In genomic region chr3:115772676-115773075, GRCm38 (mm10) we compare ENCODE assay signal across 23 mouse cellular contexts.
"Had no signal": no experiment of that assay in that cellular context is flagged by ENCODE, and none has a peak within 500 bp of the region (broad histone marks: within the 10 kb centered on the region; RNA-seq: fewer than 3 reads in every experiment).

No protein-coding gene starts in this region.

- DNase-seq: kidney, postnatal 25 days; layer of hippocampus, adult 9-11 months; liver; lung, adult 18-20 months; lung, postnatal 10 days; lung, postnatal 36 days; right cerebral cortex, postnatal 25 days; spleen, adult 18-20 months; thymus, postnatal 25 days had no signal

- H3K36me3 ChIP-seq: limb, embryonic 10.5 days; limb, embryonic 13.5 days; liver, embryonic 12.5 days; liver, embryonic 15.5 days; lung, embryonic 15.5 days; midbrain, embryonic 10.5 days; midbrain, embryonic 13.5 days; neural tube, embryonic 13.5 days; stomach, embryonic 15.5 days had no signal

- H3K4me2 ChIP-seq: limb, embryonic 13.5 days; liver, embryonic 12.5 days; liver, embryonic 15.5 days; lung, embryonic 15.5 days; midbrain, embryonic 13.5 days; neural tube, embryonic 13.5 days; stomach, embryonic 15.5 days had no signal

- H3K27me3 ChIP-seq: limb, embryonic 13.5 days; liver, embryonic 12.5 days; liver, embryonic 15.5 days; lung, embryonic 15.5 days; midbrain, embryonic 13.5 days; neural tube, embryonic 13.5 days; stomach, embryonic 15.5 days had no signal

- ATAC-seq: liver, embryonic 12.5 days; midbrain, embryonic 13.5 days; midbrain, embryonic 16.5 days had no signal

- H3K4me3 ChIP-seq: layer of hippocampus, adult 2 months; limb, embryonic 10.5 days; limb, embryonic 13.5 days; liver, embryonic 12.5 days; liver, embryonic 15.5 days; lung, embryonic 15.5 days; megakaryocyte, embryonic 14.5 days; midbrain, embryonic 10.5 days; midbrain, embryonic 13.5 days; myocyte; neural tube, embryonic 13.5 days; stomach, embryonic 15.5 days had no signal

- H3K27ac ChIP-seq: kidney, postnatal 0 days; layer of hippocampus, adult 2 months; limb, embryonic 10.5 days; limb, embryonic 13.5 days; liver, embryonic 12.5 days; liver, embryonic 15.5 days; lung, embryonic 15.5 days; midbrain, embryonic 10.5 days; neural tube, embryonic 13.5 days; stomach, embryonic 15.5 days had no signal

- H3K9ac ChIP-seq: limb, embryonic 13.5 days; liver, embryonic 12.5 days; liver, embryonic 15.5 days; lung, embryonic 15.5 days; midbrain, embryonic 13.5 days; neural tube, embryonic 13.5 days; stomach, embryonic 15.5 days had no signal

- H3K9me3 ChIP-seq: limb, embryonic 10.5 days; limb, embryonic 13.5 days; liver, embryonic 12.5 days; liver, embryonic 15.5 days; lung, embryonic 15.5 days; megakaryocyte, embryonic 14.5 days; midbrain, embryonic 10.5 days; midbrain, embryonic 13.5 days; neural tube, embryonic 13.5 days; stomach, embryonic 15.5 days had no signal

- H3K4me1 ChIP-seq: limb, embryonic 10.5 days; limb, embryonic 13.5 days; liver, embryonic 12.5 days; liver, embryonic 15.5 days; lung, embryonic 15.5 days; stomach, embryonic 15.5 days had no signal
